Mouse (Mus musculus): ENCODE measurements around the gene Maged2. TPM values are rescaled to one million over a fixed set of nuclear protein-coding genes. Genes with fewer than 3 reads are reported as not detected.
"Not testable (repeated sequence)": the region's sequence is repeated elsewhere in the genome, so short reads cannot be mapped to it uniquely, and the experiment has no call there.

The Maged2 gene
- 100 to 1,000 TPM in 1 of 2 experiments, 10 to 100 TPM in 1; 88.0 to 109 TPM for total RNA-seq (2021)
- long read RNA-seq, transcript Maged2-203 (13 exons, 2,183 nt), result major isoform, 77 of 180 reads
- long read RNA-seq, transcript Maged2-204 (13 exons, 2,107 nt), result minor isoform, 44 of 180 reads
- long read RNA-seq, partial matches to known transcripts, result 40 of 180 reads
- long read RNA-seq, other reads (novel, unspliced or antisense), result 19 of 180 reads

GRCm38 (mm10) chrX:150814139-150814469 is at the start of gene Maged2:
Gene Maged2, minus strand, starts transcription at chrX:150814345.
- DNase-seq (ENCODE audit: low spot score in 2 of 2), result no peak

GRCm38 (mm10) chrX:150848230-150848629 is 34.1 kb upstream of the Maged2 start:
- no peak for DNase-seq (ENCODE audit: low spot score in 2 of 2)

GRCm38 (mm10) chrX:150845480-150846205 is 31.5 kb upstream of the Maged2 start:
- DNase-seq (ENCODE audit: low spot score in 2 of 2), result not testable (repeated sequence)

GRCm38 (mm10) chrX:150843257-150843656 is 29.1 kb upstream of the Maged2 start:
- DNase-seq (ENCODE audit: low spot score in 2 of 2), result not testable (repeated sequence)

GRCm38 (mm10) chrX:150830297-150830696 is 16.2 kb upstream of the Maged2 start:
- DNase-seq (ENCODE audit: low spot score in 2 of 2), result no peak

GRCm38 (mm10) chrX:150817278-150817677 is 3.1 kb upstream of the Maged2 start:
- no peak for DNase-seq (ENCODE audit: low spot score in 2 of 2)

GRCm38 (mm10) chrX:150815601-150816000 is 1.5 kb upstream of the Maged2 start:
- no peak for DNase-seq (ENCODE audit: low spot score in 2 of 2)

- DNase-seq (ENCODE audit: low spot score in 2 of 2), result peak; percentile 14 to 47
Measured at GRCm38 (mm10) chrX:150813464-150814138, 544 bp downstream of the Maged2 start.

- DNase-seq (ENCODE audit: low spot score in 2 of 2), result peak; percentile 80 to 81
Measured at GRCm38 (mm10) chrX:150812787-150813298, 1.3 kb downstream of the Maged2 start.

- DNase-seq (ENCODE audit: low spot score in 2 of 2), result not testable (repeated sequence)
Measured at GRCm38 (mm10) chrX:150800987-150801386, 13.2 kb downstream of the Maged2 start.

- DNase-seq (ENCODE audit: low spot score in 2 of 2), result not testable (repeated sequence)
Measured at GRCm38 (mm10) chrX:150798493-150799177, 15.5 kb downstream of the Maged2 start.

Other genes with a start within 250 kb of the Maged2 start
- 1 to 10 TPM; 3.0 to 3.5 TPM for gene Pfkfb1, start 226.1 kb downstream of the Maged2 start, total RNA-seq (2021)
- gene Apex2, start 224.5 kb downstream of the Maged2 start, total RNA-seq (2021), result 10 to 100 TPM; 15.5 to 16.2 TPM
- 100 to 1,000 TPM; 146 to 159 TPM for gene Tro, start 156.8 kb downstream of the Maged2 start, total RNA-seq (2021)
- gene Gnl3l, start 203.0 kb upstream of the Maged2 start, total RNA-seq (2021), result 100 to 1,000 TPM; 206 to 226 TPM
- 10 to 100 TPM; 33.5 to 38.4 TPM for gene Fgd1, start 231.8 kb upstream of the Maged2 start, total RNA-seq (2021)

Measured in layer of hippocampus, postnatal 10 days (tissue).